Mouse (Mus musculus) limb, embryonic 14.5 days (tissue): ENCODE measurements at regions not wholly inside any gene's neighbourhood (a gene's known extent, or its start where the extent isn't known, plus 50 kb on each side); places are given as distances from the start of the nearest gene placed in this dataset.

Source experiments
- ATAC-seq: fragments of 200-750 bp; cut with Nextera tagmentation; 2 replicates; pipeline ENCODE4 v1.8.0; 2017; ENCODE audit warnings: low read depth, moderate number of reproducible peaks, moderate TSS enrichment; ENCODE audit not compliant: low FRiP score
- DNase-seq: peaks from one replicate; pipeline ENCODE4 v3.0.0-alpha.2; 2015; ENCODE audit warnings: low spot score
- H3K27ac ChIP-seq: fragments of 300-500 bp; sonication (generic); replicated peaks from 2 replicates; pipeline ENCODE4 v1.5.1; 2014; ENCODE audit warnings: low read depth, mild to moderate bottlenecking, low read length, moderate library complexity, mixed read lengths
- H3K27me3 ChIP-seq: fragments of 300-500 bp; sonication (generic); 2 replicates; pipeline ENCODE4 v1.6.1; 2014; ENCODE audit warnings: low read length, mixed read lengths; ENCODE audit not compliant: control insufficient read depth, insufficient read depth
- H3K36me3 ChIP-seq: fragments of 300-500 bp; sonication (generic); 2 replicates; pipeline ENCODE4 v1.6.1; 2014; ENCODE audit warnings: mild to moderate bottlenecking, low read length, moderate library complexity, mixed read lengths; ENCODE audit not compliant: control insufficient read depth, insufficient read depth
- H3K4me1 ChIP-seq: fragments of 300-500 bp; sonication (generic); 2 replicates; pipeline ENCODE4 v1.6.1; 2014; ENCODE audit warnings: antibody characterized with exemption, low read length, mixed read lengths; ENCODE audit not compliant: control insufficient read depth, insufficient read depth
- H3K4me2 ChIP-seq: fragments of 300-500 bp; sonication (generic); replicated peaks from 2 replicates; pipeline ENCODE4 v1.6.1; 2014; ENCODE audit warnings: low read depth, mild to moderate bottlenecking, low read length, moderate library complexity; ENCODE audit not compliant: severe bottlenecking
- H3K4me3 ChIP-seq: fragments of 300-500 bp; sonication (generic); replicated peaks from 2 replicates; pipeline ENCODE4 v1.5.1; 2014; ENCODE audit warnings: low read length
- H3K9ac ChIP-seq: fragments of 300-500 bp; sonication (generic); 2 replicates; pipeline ENCODE4 v1.6.1; 2014; ENCODE audit warnings: mild to moderate bottlenecking, low read depth, low read length, moderate library complexity; ENCODE audit not compliant: severe bottlenecking
- H3K9me3 ChIP-seq: fragments of 300-500 bp; sonication (generic); 2 replicates; pipeline ENCODE4 v1.6.1; 2016; ENCODE audit warnings: low read length; ENCODE audit not compliant: control insufficient read depth
- POLR2A ChIP-seq: fragments of 200-500 bp; IDR thresholded peaks from 2 replicates; pipeline ENCODE4 v1.8.0; 2012; ENCODE audit warnings: inconsistent platforms, mild to moderate bottlenecking, moderate library complexity, borderline replicate concordance; ENCODE audit not compliant: insufficient read depth, insufficient read length; ENCODE audit errors: extremely low read depth
- WGBS: fragments of 180-500 bp; shearing (Covaris S2); extraction: QIAGEN DNeasy Blood & Tissue Kit; methylation state at CpG from one replicate; pipeline ENCODE4 v1.1.7; 2014; 5-methylcytosine and 5-hydroxymethylcytosine counted together

DNA sequence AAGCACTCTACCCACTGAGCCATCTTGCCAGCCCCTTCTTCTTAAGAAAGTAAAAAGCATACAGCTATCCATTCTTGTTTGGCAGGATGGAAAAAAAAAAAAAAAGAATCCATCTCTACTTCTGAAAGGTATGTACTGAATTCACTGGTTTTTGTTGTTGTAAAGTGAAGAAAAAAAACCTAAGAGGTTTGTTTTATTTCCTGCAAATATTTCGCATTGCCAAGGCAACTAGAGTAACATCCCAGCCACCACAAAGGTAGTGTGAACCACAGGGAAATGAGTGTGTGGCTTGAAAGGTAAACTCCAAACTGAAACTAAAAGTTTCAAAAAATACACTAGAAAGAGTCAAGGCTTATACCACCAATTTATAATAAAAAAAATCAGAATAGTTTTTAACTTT lies 361.0 kb upstream of the 4930412O13Rik start:
- H3K9me3 ChIP-seq: no peaks in the 10 kb centered on the region
- no peaks in the 10 kb centered on the region for H3K27me3 ChIP-seq
- H3K9ac ChIP-seq: no peak overlapping the region
- no peak overlapping the region for H3K4me3 ChIP-seq
- H3K4me1 ChIP-seq: no peaks in the 10 kb centered on the region
- no peaks in the 10 kb centered on the region for H3K36me3 ChIP-seq
- TF ChIP-seq POLR2A: no peak
- DNase-seq: no peak
- no peak for ATAC-seq
- H3K27ac ChIP-seq: no peak overlapping the region
- WGBS: 79% methylated on average over 1 of the region's 1 CpGs
- H3K4me2 ChIP-seq: no peak overlapping the region

DNA sequence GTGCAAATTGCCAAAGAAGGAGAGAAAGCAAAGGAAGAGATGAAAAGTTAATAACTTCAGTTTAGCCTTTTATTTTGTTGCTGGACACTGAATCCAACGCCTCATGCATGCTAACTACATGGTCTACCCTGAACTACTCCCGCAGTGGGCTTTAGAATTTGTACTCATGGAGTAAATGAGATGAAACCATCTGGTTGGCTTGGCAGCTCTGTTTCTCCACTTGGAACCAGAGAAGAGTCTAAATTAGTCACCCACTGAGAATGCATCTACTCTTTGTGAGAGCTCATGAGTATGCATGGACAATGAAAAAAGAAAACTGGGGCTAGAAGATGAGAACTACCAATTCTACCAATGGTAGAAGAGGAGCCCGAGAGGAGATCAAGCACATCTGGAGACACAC lies 355.1 kb upstream of the 4930412O13Rik start:
- TF ChIP-seq POLR2A: no peak
- DNase-seq: no peak
- Histone ChIP-seq H3K4me3 (no peak overlapping the region), H3K27ac (no peak overlapping the region), H3K9ac (no peak overlapping the region), H3K27me3 (no peaks in the 10 kb centered on the region), H3K36me3 (no peaks in the 10 kb centered on the region), H3K9me3 (no peaks in the 10 kb centered on the region), H3K4me2 (no peak overlapping the region), H3K4me1 (no peaks in the 10 kb centered on the region)
- 85% methylated on average over 3 of the region's 3 CpGs for WGBS
- no peak for ATAC-seq

GRCm38 (mm10) chr2:9535141-9535658 lies 345.9 kb upstream of the 4930412O13Rik start:
- 86% methylated on average over 2 of the region's 2 CpGs for WGBS
- no peak for ATAC-seq
- TF ChIP-seq POLR2A: no peak

DNA sequence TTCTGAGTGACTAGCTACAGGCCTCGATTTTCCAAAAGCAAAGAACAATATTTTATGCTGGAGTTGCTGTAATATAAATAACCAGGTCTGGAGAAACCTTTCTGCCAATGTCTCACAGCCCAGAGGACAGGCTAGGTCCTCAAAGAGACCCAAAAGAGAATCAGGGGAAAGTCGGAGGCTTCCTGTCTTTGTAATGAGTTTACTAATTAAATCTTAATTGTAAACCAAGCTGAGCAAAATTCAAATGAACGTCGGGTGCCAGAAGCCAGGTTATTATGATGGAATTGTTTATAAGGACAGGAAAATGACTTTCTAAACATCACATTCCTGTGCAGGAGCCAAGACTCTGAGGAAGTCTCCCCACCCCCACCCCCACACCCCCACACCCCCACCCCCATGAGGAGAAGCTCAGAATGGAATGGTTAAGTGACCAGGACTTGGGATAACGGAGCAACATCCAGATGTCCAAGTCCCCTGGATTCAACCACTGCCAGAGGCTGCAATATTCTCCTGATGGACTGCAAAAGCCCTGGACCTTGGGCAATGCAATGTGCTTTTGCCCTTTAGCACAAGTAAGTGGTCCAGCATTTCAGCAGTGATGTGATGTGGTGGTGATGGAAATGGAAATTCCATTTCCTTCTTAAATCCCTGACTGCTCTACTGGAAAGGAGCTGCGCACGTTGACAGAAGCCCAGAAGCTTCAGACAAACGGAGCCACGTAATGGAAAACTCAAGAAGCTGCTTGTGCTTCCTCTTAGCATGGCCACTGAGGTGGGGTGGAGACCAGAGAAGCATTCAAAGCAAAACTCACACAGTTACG lies 333.1 kb upstream of the 4930412O13Rik start:
- no peak for DNase-seq
- no peak for ATAC-seq
- 69% methylated on average over 10 of the region's 10 CpGs for WGBS

More at GRCm38 (mm10) chr2:9535141-9535658, 345.9 kb upstream of the 4930412O13Rik start:
- Histone ChIP-seq H3K27ac (no peak overlapping the region), H3K4me2 (no peak overlapping the region), H3K27me3 (no peaks in the 10 kb centered on the region), H3K9me3 (no peaks in the 10 kb centered on the region), H3K9ac (no peak overlapping the region), H3K4me1 (no peaks in the 10 kb centered on the region), H3K36me3 (no peaks in the 10 kb centered on the region), H3K4me3 (no peak overlapping the region)
- DNase-seq: no peak

DNA sequence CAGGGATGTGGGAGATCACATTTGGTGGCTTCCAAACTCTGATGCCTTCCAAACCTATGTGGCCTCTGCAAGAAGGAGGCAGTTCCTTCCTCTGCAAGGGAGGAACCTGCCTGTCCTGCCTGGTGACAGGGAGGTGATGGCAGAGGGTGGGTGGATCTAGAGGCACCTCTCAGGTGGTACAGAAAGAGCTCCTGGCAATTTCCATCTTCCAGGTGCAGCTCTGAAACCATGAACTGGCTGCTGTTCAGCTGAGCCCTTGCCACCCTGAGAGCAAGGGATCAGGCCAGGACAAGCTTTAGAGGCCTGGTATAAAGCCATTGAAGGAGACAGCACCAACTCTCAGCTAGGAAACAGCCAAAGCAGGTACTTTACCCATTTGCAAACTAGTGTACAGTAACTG lies 327.7 kb upstream of the 4930412O13Rik start:
- H3K4me1 ChIP-seq: no peaks in the 10 kb centered on the region
- no peak overlapping the region for H3K9ac ChIP-seq
- no peak overlapping the region for H3K4me3 ChIP-seq
- no peak overlapping the region for H3K27ac ChIP-seq
- ATAC-seq (no peak), DNase-seq (no peak)
- no peak overlapping the region for H3K4me2 ChIP-seq
- no peaks in the 10 kb centered on the region for H3K9me3 ChIP-seq
- no peak for TF ChIP-seq POLR2A
- H3K36me3 ChIP-seq: no peaks in the 10 kb centered on the region
- no peaks in the 10 kb centered on the region for H3K27me3 ChIP-seq

More for the DNA sequence above, 333.1 kb upstream of the 4930412O13Rik start:
- no peak for TF ChIP-seq POLR2A
- no peak overlapping the region for H3K27ac ChIP-seq
- no peaks in the 10 kb centered on the region for H3K36me3 ChIP-seq
- no peak overlapping the region for H3K4me2 ChIP-seq
- H3K4me1 ChIP-seq: no peaks in the 10 kb centered on the region
- H3K9me3 ChIP-seq: no peaks in the 10 kb centered on the region
- no peak overlapping the region for H3K9ac ChIP-seq
- H3K27me3 ChIP-seq: no peaks in the 10 kb centered on the region
- no peak overlapping the region for H3K4me3 ChIP-seq
